Mouse (Mus musculus) ES-E14 (cell line): ENCODE results near the gene Lce1k.

Experiments
- MAFK ChIP-seq: IDR thresholded peaks from 2 replicates; pipeline ENCODE4 v1.6.1; 2014; ENCODE audit warnings: mild to moderate bottlenecking, low read depth, low read length, inconsistent platforms; ENCODE audit not compliant: insufficient read depth
- ZC3H11A ChIP-seq: IDR thresholded peaks from 2 replicates; pipeline ENCODE4 v1.6.1; 2012; ENCODE audit warnings: low read depth, mild to moderate bottlenecking, inconsistent platforms, low read length, borderline replicate concordance

- TF ChIP-seq ZC3H11A: no peak
- no peak for TF ChIP-seq MAFK
Measured at GRCm38 (mm10) chr3:92778799-92779198, 28.9 kb downstream of the Lce1k start, which contains the start of gene Lce1i.
